Mouse (Mus musculus): ENCODE measurements around the gene Pitx1.

GRCm38 (mm10) chr13:55809041-55809623 is 26.9 kb downstream of the Pitx1 start:
- TF ChIP-seq FLI1 (IDR thresholded peaks at IDR 0.05; ENCODE audit: low read length) (no peak), GATA1 (IDR thresholded peaks at IDR 0.05; ENCODE audit: borderline replicate concordance, low read length) (no peak)

All from megakaryocyte, embryonic 14.5 days (primary cell).